Mouse (Mus musculus): ENCODE measurements around the gene Mgat4a. TPM values are rescaled to one million over a fixed set of nuclear protein-coding genes. Genes with fewer than 3 reads are reported as not detected.
A peak's percentile ranks its signal among the peaks of the same experiment; 100 is the strongest.

Gene Mgat4a
- polyA plus RNA-seq, 1 experiment: 16.8 TPM

DNA sequence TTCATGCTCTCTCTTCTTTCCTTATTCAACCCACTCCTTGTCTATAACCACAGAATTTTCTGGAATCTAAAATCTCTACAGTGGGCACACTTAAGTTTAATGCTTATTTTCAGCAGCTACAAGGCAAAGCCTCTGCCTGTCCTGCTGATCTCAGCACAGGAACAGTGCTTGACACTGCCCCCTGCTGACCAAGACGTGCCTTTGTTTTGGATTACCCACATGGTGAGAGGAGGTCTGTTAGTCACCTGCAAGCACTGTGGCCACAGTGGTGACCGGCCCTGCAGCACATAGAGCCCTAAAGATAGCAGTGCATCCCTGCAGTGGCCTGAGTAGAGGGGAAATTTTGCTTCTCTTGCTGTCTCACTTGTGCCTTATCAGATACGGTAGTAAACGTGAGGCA lies 139.1 kb downstream of the Mgat4a start:
- Histone ChIP-seq H3K27me3 (ENCODE audit: control insufficient read depth, insufficient read depth, low read length) (no peaks in the 10 kb centered on the region), H3K4me1 (ENCODE audit: control insufficient read depth, insufficient read depth, low read length) (peaks cover 10% of the 10 kb centered on the region), H3K27ac (ENCODE audit: insufficient read depth, low read length) (no peak overlapping the region), H3K4me3 (replicated peaks; ENCODE audit: insufficient read depth, low read depth, low read length) (no peak overlapping the region)
- 34% methylated on average over 4 of the region's 4 CpGs for WGBS
- peak; percentile 79 for DNase-seq
- peak; percentile 96 for TF ChIP-seq CTCF (IDR thresholded peaks at IDR 0.05; ENCODE audit: borderline replicate concordance, insufficient read depth, low read depth, low read length)
- no peak for TF ChIP-seq POLR2A (IDR thresholded peaks at IDR 0.05; ENCODE audit: borderline replicate concordance, insufficient read depth, low read length)

- no peak for TF ChIP-seq POLR2A (IDR thresholded peaks at IDR 0.05; ENCODE audit: borderline replicate concordance, insufficient read depth, low read length)
- TF ChIP-seq CTCF (IDR thresholded peaks at IDR 0.05; ENCODE audit: borderline replicate concordance, insufficient read depth, low read depth, low read length): no peak
- DNase-seq: no peak
- H3K4me3 ChIP-seq (replicated peaks; ENCODE audit: insufficient read depth, low read depth, low read length): no peak overlapping the region
- 73% methylated on average over 8 of the region's 8 CpGs for WGBS
- peaks cover 10% of the 10 kb centered on the region for H3K4me1 ChIP-seq (ENCODE audit: control insufficient read depth, insufficient read depth, low read length)
- H3K27me3 ChIP-seq (ENCODE audit: control insufficient read depth, insufficient read depth, low read length): no peaks in the 10 kb centered on the region
- H3K27ac ChIP-seq (ENCODE audit: insufficient read depth, low read length): no peak overlapping the region
Measured at GRCm38 (mm10) chr1:37399734-37400133, 141.1 kb downstream of the Mgat4a start.

DNA sequence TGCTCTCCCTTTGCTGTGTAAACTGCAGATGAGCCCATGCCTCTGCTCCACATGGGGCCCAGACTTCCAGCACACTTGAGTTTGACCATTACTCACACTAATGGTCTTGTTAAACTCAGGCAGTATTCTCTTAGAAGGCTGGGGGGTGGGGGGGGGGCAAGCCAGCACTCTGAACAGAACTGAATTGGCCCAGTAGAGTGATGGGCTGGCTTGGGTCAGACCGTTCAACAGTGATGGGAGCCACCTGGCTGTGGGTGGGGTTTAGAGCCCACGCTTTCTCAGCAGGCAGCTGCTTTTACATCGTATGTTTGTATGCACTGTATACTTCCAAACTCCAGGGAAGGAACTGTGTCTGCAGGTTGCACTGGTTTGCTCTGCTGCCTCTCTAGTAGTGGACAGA lies 141.9 kb downstream of the Mgat4a start:
- no peak overlapping the region for H3K4me3 ChIP-seq (replicated peaks; ENCODE audit: insufficient read depth, low read depth, low read length)
- no peak for TF ChIP-seq CTCF (IDR thresholded peaks at IDR 0.05; ENCODE audit: borderline replicate concordance, insufficient read depth, low read depth, low read length)
- TF ChIP-seq POLR2A (IDR thresholded peaks at IDR 0.05; ENCODE audit: borderline replicate concordance, insufficient read depth, low read length): no peak
- no peaks in the 10 kb centered on the region for H3K27me3 ChIP-seq (ENCODE audit: control insufficient read depth, insufficient read depth, low read length)
- H3K27ac ChIP-seq (ENCODE audit: insufficient read depth, low read length): no peak overlapping the region
- 47% methylated on average over 3 of the region's 3 CpGs for WGBS
- peaks cover 10% of the 10 kb centered on the region for H3K4me1 ChIP-seq (ENCODE audit: control insufficient read depth, insufficient read depth, low read length)
- DNase-seq: no peak

GRCm38 (mm10) chr1:37396481-37396880 lies 144.3 kb downstream of the Mgat4a start:
- Histone ChIP-seq H3K27ac (ENCODE audit: insufficient read depth, low read length) (no peak overlapping the region), H3K4me1 (ENCODE audit: control insufficient read depth, insufficient read depth, low read length) (peaks cover 6% of the 10 kb centered on the region; the same call in 1 of the 2 replicates), H3K4me3 (replicated peaks; ENCODE audit: insufficient read depth, low read depth, low read length) (no peak overlapping the region), H3K27me3 (ENCODE audit: control insufficient read depth, insufficient read depth, low read length) (no peaks in the 10 kb centered on the region)
- WGBS: 89% methylated on average over 1 of the region's 1 CpGs
- TF ChIP-seq POLR2A (IDR thresholded peaks at IDR 0.05; ENCODE audit: borderline replicate concordance, insufficient read depth, low read length): no peak
- TF ChIP-seq CTCF (IDR thresholded peaks at IDR 0.05; ENCODE audit: borderline replicate concordance, insufficient read depth, low read depth, low read length): no peak
- no peak for DNase-seq

GRCm38 (mm10) chr1:37393174-37393573 lies 147.6 kb downstream of the Mgat4a start:
- Histone ChIP-seq H3K27me3 (ENCODE audit: control insufficient read depth, insufficient read depth, low read length) (no peaks in the 10 kb centered on the region), H3K27ac (ENCODE audit: insufficient read depth, low read length) (no peak overlapping the region), H3K4me1 (ENCODE audit: control insufficient read depth, insufficient read depth, low read length) (peaks cover 4% of the 10 kb centered on the region; the same call in 1 of the 2 replicates), H3K4me3 (replicated peaks; ENCODE audit: insufficient read depth, low read depth, low read length) (no peak overlapping the region)
- no peak for DNase-seq
- WGBS: 29% methylated on average over 5 of the region's 5 CpGs
- TF ChIP-seq POLR2A (IDR thresholded peaks at IDR 0.05; ENCODE audit: borderline replicate concordance, insufficient read depth, low read length): no peak
- TF ChIP-seq CTCF (IDR thresholded peaks at IDR 0.05; ENCODE audit: borderline replicate concordance, insufficient read depth, low read depth, low read length): no peak

Other genes with a start within 250 kb of the Mgat4a start
- gene Inpp4a, start 241.2 kb downstream of the Mgat4a start, polyA plus RNA-seq (2012; rRNA removed): 94.2 and 98.5 TPM in 2 replicates
- gene Coa5, start 110.9 kb downstream of the Mgat4a start, polyA plus RNA-seq (2012; rRNA removed): 50.3 and 53.0 TPM in 2 replicates
- gene Unc50, start 110.9 kb downstream of the Mgat4a start, polyA plus RNA-seq (2012; rRNA removed): 96.5 and 105 TPM in 2 replicates
- gene 2010300C02Rik, start 179.1 kb upstream of the Mgat4a start, polyA plus RNA-seq (2012; rRNA removed): 21.7 and 24.0 TPM in 2 replicates

Data from cerebellum, adult 2 months (tissue).